Comparison of ENCODE assay signal across 21 mouse cellular contexts in genomic region chr6:71589401-71589800, GRCm38 (mm10). TPM values are rescaled to one million over a fixed set of nuclear protein-coding genes. Genes with fewer than 3 reads are reported as not detected.
DNase-seq lines count a peak whose midpoint lies in the region; ATAC-seq and TF ChIP-seq lines count a peak whose summit lies in the region.
"Had no signal": no experiment of that assay in that cellular context is flagged by ENCODE, and none has a peak within 500 bp of the region (broad histone marks: within the 10 kb centered on the region; RNA-seq: fewer than 3 reads in every experiment).

No protein-coding gene starts in this region.

- WGBS in heart, embryonic 15.5 days: 94% methylated on average over 1 of the region's 1 CpGs
- WGBS in kidney, adult 2 months: 100% methylated on average over 1 of the region's 1 CpGs
- 91% methylated on average over 1 of the region's 1 CpGs for WGBS in kidney, embryonic 15.5 days
- 97% methylated on average over 1 of the region's 1 CpGs for WGBS in midbrain, embryonic 11.5 days
- WGBS in midbrain, embryonic 14.5 days: 100% methylated on average over 1 of the region's 1 CpGs

- DNase-seq in gastrocnemius, adult 2 months: no peak
- no peak for DNase-seq in gastrocnemius, postnatal 36 days
- DNase-seq in heart, postnatal 14 days: no peak
- peak; percentile 56 for DNase-seq in kidney, adult 2 months
- DNase-seq in midbrain, embryonic 11.5 days (ENCODE audit: low spot score, missing footprints): peak; percentile 75
- DNase-seq in midbrain, embryonic 14.5 days: no peak
- DNase-seq: cerebellum, adult 11 months; cerebellum, adult 2 months; cerebellum, adult 9-11 months; cerebellum, postnatal 25 days; forebrain, postnatal 0 days; gastrocnemius, postnatal 25 days had no signal

- H3K9ac ChIP-seq in heart, embryonic 15.5 days: no peak overlapping the region
- no peak overlapping the region for H3K9ac ChIP-seq in kidney, embryonic 15.5 days
- H3K9ac ChIP-seq in midbrain, embryonic 11.5 days (ENCODE audit: low read length): no peak overlapping the region
- H3K9ac ChIP-seq in midbrain, embryonic 14.5 days (replicated peaks; ENCODE audit: low read length): no peak overlapping the region
- H3K9ac ChIP-seq: embryonic facial prominence, embryonic 12.5 days; embryonic facial prominence, embryonic 15.5 days; forebrain, postnatal 0 days; hindbrain, embryonic 12.5 days; hindbrain, embryonic 15.5 days had no signal

- no peak overlapping the region for H3K4me2 ChIP-seq in heart, embryonic 15.5 days
- no peak overlapping the region for H3K4me2 ChIP-seq in kidney, embryonic 15.5 days
- no peak overlapping the region for H3K4me2 ChIP-seq in midbrain, embryonic 11.5 days
- no peak overlapping the region for H3K4me2 ChIP-seq in midbrain, embryonic 14.5 days (ENCODE audit: low read length)
- H3K4me2 ChIP-seq: embryonic facial prominence, embryonic 12.5 days; embryonic facial prominence, embryonic 15.5 days; hindbrain, embryonic 12.5 days; hindbrain, embryonic 15.5 days had no signal

- TF ChIP-seq CTCF in gastrocnemius, adult 2 months (IDR thresholded peaks at IDR 0.05): no peak
- no peak for TF ChIP-seq CTCF in kidney, adult 2 months (conservative IDR thresholded peaks at IDR 0.05; ENCODE audit: insufficient read depth, insufficient read length, low read depth, low read length)

- H3K36me3 ChIP-seq in heart, embryonic 15.5 days: peaks cover 70% of the 10 kb centered on the region
- peaks cover 25% of the 10 kb centered on the region for H3K36me3 ChIP-seq in kidney, adult 2 months (ENCODE audit: control insufficient read depth, insufficient read depth, low read length)
- H3K36me3 ChIP-seq in kidney, embryonic 15.5 days: peaks cover 82% of the 10 kb centered on the region
- H3K36me3 ChIP-seq in midbrain, embryonic 11.5 days (ENCODE audit: control insufficient read depth, insufficient read depth, low read length): peaks cover 45% of the 10 kb centered on the region
- peaks cover 84% of the 10 kb centered on the region for H3K36me3 ChIP-seq in midbrain, embryonic 14.5 days (ENCODE audit: control insufficient read depth, insufficient read depth, low read length)

- H3K27me3 ChIP-seq in heart, embryonic 15.5 days: no peaks in the 10 kb centered on the region
- no peaks in the 10 kb centered on the region for H3K27me3 ChIP-seq in kidney, adult 2 months (replicated peaks; ENCODE audit: control insufficient read depth, insufficient read depth, low read length)
- no peaks in the 10 kb centered on the region for H3K27me3 ChIP-seq in kidney, embryonic 15.5 days
- H3K27me3 ChIP-seq in midbrain, embryonic 11.5 days (ENCODE audit: control insufficient read depth, insufficient read depth, low read length): no peaks in the 10 kb centered on the region
- no peaks in the 10 kb centered on the region for H3K27me3 ChIP-seq in midbrain, embryonic 14.5 days (ENCODE audit: control insufficient read depth, insufficient read depth, low read length)
- H3K27me3 ChIP-seq: embryonic facial prominence, embryonic 12.5 days; embryonic facial prominence, embryonic 15.5 days; hindbrain, embryonic 12.5 days; hindbrain, embryonic 15.5 days; Patski had no signal

- peaks cover 5% of the 10 kb centered on the region for H3K4me1 ChIP-seq in heart, embryonic 15.5 days (replicated peaks)
- H3K4me1 ChIP-seq in kidney, adult 2 months (ENCODE audit: control insufficient read depth, insufficient read depth, low read length): no peaks in the 10 kb centered on the region
- no peaks in the 10 kb centered on the region for H3K4me1 ChIP-seq in kidney, embryonic 15.5 days
- no peaks in the 10 kb centered on the region for H3K4me1 ChIP-seq in midbrain, embryonic 11.5 days (ENCODE audit: control insufficient read depth, insufficient read depth, low read length)
- no peaks in the 10 kb centered on the region for H3K4me1 ChIP-seq in midbrain, embryonic 14.5 days (ENCODE audit: control insufficient read depth, insufficient read depth, low read length)
- H3K4me1 ChIP-seq: embryonic facial prominence, embryonic 12.5 days; embryonic facial prominence, embryonic 15.5 days; hindbrain, embryonic 12.5 days; hindbrain, embryonic 15.5 days had no signal

- H3K4me3 ChIP-seq in gastrocnemius, adult 2 months: no peak overlapping the region
- no peak overlapping the region for H3K4me3 ChIP-seq in heart, embryonic 15.5 days
- no peak overlapping the region for H3K4me3 ChIP-seq in kidney, adult 2 months (ENCODE audit: insufficient read depth, low read depth, low read length)
- H3K4me3 ChIP-seq in kidney, embryonic 15.5 days (replicated peaks): no peak overlapping the region
- no peak overlapping the region for H3K4me3 ChIP-seq in midbrain, embryonic 11.5 days (ENCODE audit: low read depth, low read length)
- H3K4me3 ChIP-seq in midbrain, embryonic 14.5 days (replicated peaks; ENCODE audit: low read depth, low read length): no peak overlapping the region
- H3K4me3 ChIP-seq: embryonic facial prominence, embryonic 12.5 days; embryonic facial prominence, embryonic 15.5 days; hindbrain, embryonic 12.5 days; hindbrain, embryonic 15.5 days had no signal

- intact Hi-C loops in gastrocnemius, adult 2 months (cut with DNase I): no loop called here
- intact Hi-C loops in gastrocnemius, postnatal 36 days (cut with DNase I): no loop called here
- intact Hi-C loops in heart, postnatal 14 days (cut with DNase I): no loop called here

- H3K9me3 ChIP-seq in heart, embryonic 15.5 days (replicated peaks): no peaks in the 10 kb centered on the region
- H3K9me3 ChIP-seq in kidney, embryonic 15.5 days (replicated peaks): no peaks in the 10 kb centered on the region
- no peaks in the 10 kb centered on the region for H3K9me3 ChIP-seq in midbrain, embryonic 11.5 days (ENCODE audit: control insufficient read depth, low read length)
- H3K9me3 ChIP-seq in midbrain, embryonic 14.5 days (ENCODE audit: control insufficient read depth, low read length): no peaks in the 10 kb centered on the region
- H3K9me3 ChIP-seq: embryonic facial prominence, embryonic 12.5 days; embryonic facial prominence, embryonic 15.5 days; G1E; hindbrain, embryonic 12.5 days; hindbrain, embryonic 15.5 days had no signal

- peak overlapping the region; percentile 60; the same call in 1 of the 2 replicates for H3K27ac ChIP-seq in gastrocnemius, adult 2 months
- peak overlapping the region; percentile 82 for H3K27ac ChIP-seq in heart, embryonic 15.5 days
- H3K27ac ChIP-seq in kidney, adult 2 months (ENCODE audit: insufficient read depth, low read depth, low read length): no peak overlapping the region
- H3K27ac ChIP-seq in kidney, embryonic 15.5 days: no peak overlapping the region
- no peak overlapping the region for H3K27ac ChIP-seq in midbrain, embryonic 11.5 days (ENCODE audit: low read depth, low read length)
- H3K27ac ChIP-seq in midbrain, embryonic 14.5 days (replicated peaks; ENCODE audit: low read depth, low read length): no peak overlapping the region
- H3K27ac ChIP-seq: embryonic facial prominence, embryonic 12.5 days; embryonic facial prominence, embryonic 15.5 days; hindbrain, embryonic 12.5 days; hindbrain, embryonic 15.5 days had no signal

- TF ChIP-seq POLR2A in kidney, adult 2 months (IDR thresholded peaks at IDR 0.05; ENCODE audit: low read depth, low read length): no peak

- no peak for ATAC-seq in heart, embryonic 15.5 days (replicated peaks; ENCODE audit: insufficient number of reproducible peaks, insufficient read depth, low FRiP score, low read depth)
- ATAC-seq in kidney, embryonic 15.5 days (replicated peaks; ENCODE audit: low FRiP score): no peak
- ATAC-seq in midbrain, embryonic 11.5 days (ENCODE audit: low FRiP score): no peak
- no peak for ATAC-seq in midbrain, embryonic 14.5 days (ENCODE audit: low FRiP score, low TSS enrichment)
- ATAC-seq: forebrain, embryonic 14.5 days; forebrain, postnatal 0 days; Patski had no signal

RNA-seq across cellular contexts. Expression of gene Kdm3a, which starts 43.4 kb away (rescaled TPM):
- total RNA-seq in gastrocnemius, adult 2 months (2021): 10 to 100 TPM; 11.8 to 12.1 TPM
- 10 to 100 TPM; 11.3 to 13.7 TPM for total RNA-seq in gastrocnemius, postnatal 36 days (2021)
- 30.3 and 36.8 TPM in 2 replicates for polyA plus RNA-seq in heart, embryonic 15.5 days (2015; fragmentation: Nextera tagmentation; extraction: Ambion mirVana)
- total RNA-seq in heart, postnatal 14 days (2021): 10 to 100 TPM; 28.6 to 30.3 TPM
- 9.5 and 10.9 TPM in 2 replicates for polyA plus RNA-seq in kidney, adult 2 months (2012; rRNA removed)
- polyA plus RNA-seq in kidney, embryonic 15.5 days (2015; fragmentation: Nextera tagmentation; extraction: Ambion mirVana): 47.3 and 51.7 TPM in 2 replicates
- 59.1 and 69.2 TPM in 2 replicates for polyA plus RNA-seq in midbrain, embryonic 11.5 days (2014; fragmentation: Nextera tagmentation; extraction: Ambion mirVana)
- 30.7 and 43.7 TPM in 2 replicates for polyA plus RNA-seq in midbrain, embryonic 14.5 days (2014; fragmentation: Nextera tagmentation; extraction: Ambion mirVana)

RNA-seq across cellular contexts. Expression of gene Chmp3, which starts 45.8 kb away (rescaled TPM):
- 10 to 100 TPM; 41.9 to 45.6 TPM for total RNA-seq in gastrocnemius, adult 2 months (2021)
- total RNA-seq in gastrocnemius, postnatal 36 days (2021): 10 to 100 TPM; 32.6 to 33.6 TPM
- 62.6 and 63.0 TPM in 2 replicates for polyA plus RNA-seq in heart, embryonic 15.5 days (2015; fragmentation: Nextera tagmentation; extraction: Ambion mirVana)
- total RNA-seq in heart, postnatal 14 days (2021): 10 to 100 TPM; 47.3 to 52.8 TPM
- 44.2 and 51.5 TPM in 2 replicates for polyA plus RNA-seq in kidney, adult 2 months (2012; rRNA removed)
- polyA plus RNA-seq in kidney, embryonic 15.5 days (2015; fragmentation: Nextera tagmentation; extraction: Ambion mirVana): 62.3 and 67.2 TPM in 2 replicates
- 48.2 and 54.9 TPM in 2 replicates for polyA plus RNA-seq in midbrain, embryonic 11.5 days (2014; fragmentation: Nextera tagmentation; extraction: Ambion mirVana)
- polyA plus RNA-seq in midbrain, embryonic 14.5 days (2014; fragmentation: Nextera tagmentation; extraction: Ambion mirVana): 43.0 and 57.8 TPM in 2 replicates

Comparison
In these comparisons a context has a peak if more than half of its experiments do, and no peak if none do; other contexts are left out.
1. DNase-seq: peak in kidney, adult 2 months (single experiment) and midbrain, embryonic 11.5 days (single experiment); none in gastrocnemius, adult 2 months (single experiment), gastrocnemius, postnatal 36 days (0 of 2), heart, postnatal 14 days (0 of 2) and midbrain, embryonic 14.5 days (single experiment).
2. H3K27ac ChIP-seq: peak in gastrocnemius, adult 2 months (single experiment) and heart, embryonic 15.5 days (single experiment); none in kidney, adult 2 months (single experiment), kidney, embryonic 15.5 days (single experiment), midbrain, embryonic 11.5 days (single experiment) and midbrain, embryonic 14.5 days (single experiment).